Mouse (Mus musculus) limb, embryonic 10.5 days (tissue): Measurements from ENCODE around the gene Gm20662. TPM values are rescaled to one million over a fixed set of nuclear protein-coding genes. Genes with fewer than 3 reads are reported as not detected.
A peak's percentile ranks its signal among the peaks of the same experiment; 100 is the strongest.

Experiments
- DNase-seq: peaks from one replicate; pipeline ENCODE4 v3.0.0-alpha.2; 2017; ENCODE audit warnings: low spot score
- H3K27ac ChIP-seq: fragments of 300-500 bp; sonication (generic); 2 replicates; pipeline ENCODE4 v1.5.1; 2016; ENCODE audit warnings: mild to moderate bottlenecking
- H3K27me3 ChIP-seq: fragments of 300-500 bp; sonication (generic); 2 replicates; pipeline ENCODE4 v1.6.1; 2016; ENCODE audit warnings: low read depth, mild to moderate bottlenecking; ENCODE audit not compliant: poor library complexity, severe bottlenecking
- H3K36me3 ChIP-seq: fragments of 300-500 bp; sonication (generic); 2 replicates; pipeline ENCODE4 v1.6.1; 2016; ENCODE audit warnings: mild to moderate bottlenecking, moderate library complexity
- H3K4me1 ChIP-seq: fragments of 300-500 bp; sonication (generic); 2 replicates; pipeline ENCODE4 v1.6.1; 2016
- H3K4me3 ChIP-seq: fragments of 300-500 bp; sonication (generic); 2 replicates; pipeline ENCODE4 v1.5.1; 2016; ENCODE audit warnings: mild to moderate bottlenecking, moderate library complexity
- H3K9me3 ChIP-seq: fragments of 300-500 bp; sonication (generic); replicated peaks from 2 replicates; pipeline ENCODE4 v1.6.1; 2016; ENCODE audit warnings: mild to moderate bottlenecking
- WGBS: fragments of 180-500 bp; shearing (Covaris S2); methylation state at CpG from one replicate; pipeline ENCODE4 v1.1.7; 2016; 5-methylcytosine and 5-hydroxymethylcytosine counted together
- polyA plus RNA-seq: library from polyadenylated mRNA; unstranded; fragments of >200 nt; fragmentation: Nextera tagmentation; extraction: Ambion mirVana; gene quantifications from 2 replicates; pipeline ENCODE4 v1.2.1, GENCODE M21; 2016

The Gm20662 gene
- polyA plus RNA-seq, 1 experiment from 2014 or later: 0.93 TPM

GRCm38 (mm10) chr9:108069007-108069406 is 72.9 kb downstream of the Gm20662 start:
- no peaks in the 10 kb centered on the region for H3K27me3 ChIP-seq
- 89% methylated on average over 9 of the region's 9 CpGs for WGBS
- H3K36me3 ChIP-seq: peaks cover 74% of the 10 kb centered on the region
- H3K4me1 ChIP-seq: peaks cover 8% of the 10 kb centered on the region; the same call in 1 of the 2 replicates
- no peaks in the 10 kb centered on the region for H3K9me3 ChIP-seq
- no peak overlapping the region for H3K27ac ChIP-seq
- DNase-seq: no peak
- H3K4me3 ChIP-seq: no peak overlapping the region

- no peak overlapping the region for H3K27ac ChIP-seq
- 97% methylated on average over 7 of the region's 7 CpGs for WGBS
- peaks cover 8% of the 10 kb centered on the region; the same call in 1 of the 2 replicates for H3K4me1 ChIP-seq
- peaks cover 69% of the 10 kb centered on the region for H3K36me3 ChIP-seq
- no peaks in the 10 kb centered on the region for H3K9me3 ChIP-seq
- no peaks in the 10 kb centered on the region for H3K27me3 ChIP-seq
- DNase-seq: no peak
- no peak overlapping the region for H3K4me3 ChIP-seq
Observed at GRCm38 (mm10) chr9:108069529-108069928, 73.4 kb downstream of the Gm20662 start.

DNA sequence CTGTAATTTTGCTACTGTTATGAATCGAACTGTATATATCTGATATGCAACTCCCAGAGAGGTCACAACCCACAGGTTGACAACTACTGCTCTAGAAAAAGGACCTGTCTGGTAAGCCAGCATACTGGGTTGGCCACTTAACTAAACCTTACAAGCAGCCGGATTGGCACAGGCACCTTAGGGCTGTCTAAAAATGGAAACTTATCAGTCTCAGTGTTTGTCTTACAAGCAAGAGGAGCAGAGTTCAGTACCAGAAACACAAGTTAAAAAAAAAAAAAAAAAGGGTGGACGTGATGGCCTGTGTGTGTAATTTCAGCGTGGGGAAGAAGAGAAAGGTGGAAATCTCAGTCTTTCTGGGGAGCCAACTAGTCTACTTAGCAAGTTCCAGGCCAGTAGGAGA is 75.7 kb downstream of the Gm20662 start:
- WGBS: 93% methylated on average over 4 of the region's 4 CpGs
- Histone ChIP-seq H3K9me3 (no peaks in the 10 kb centered on the region), H3K36me3 (peaks cover 49% of the 10 kb centered on the region), H3K27ac (no peak overlapping the region), H3K27me3 (no peaks in the 10 kb centered on the region), H3K4me1 (peaks cover 8% of the 10 kb centered on the region; the same call in 1 of the 2 replicates), H3K4me3 (no peak overlapping the region)
- DNase-seq: no peak

DNA sequence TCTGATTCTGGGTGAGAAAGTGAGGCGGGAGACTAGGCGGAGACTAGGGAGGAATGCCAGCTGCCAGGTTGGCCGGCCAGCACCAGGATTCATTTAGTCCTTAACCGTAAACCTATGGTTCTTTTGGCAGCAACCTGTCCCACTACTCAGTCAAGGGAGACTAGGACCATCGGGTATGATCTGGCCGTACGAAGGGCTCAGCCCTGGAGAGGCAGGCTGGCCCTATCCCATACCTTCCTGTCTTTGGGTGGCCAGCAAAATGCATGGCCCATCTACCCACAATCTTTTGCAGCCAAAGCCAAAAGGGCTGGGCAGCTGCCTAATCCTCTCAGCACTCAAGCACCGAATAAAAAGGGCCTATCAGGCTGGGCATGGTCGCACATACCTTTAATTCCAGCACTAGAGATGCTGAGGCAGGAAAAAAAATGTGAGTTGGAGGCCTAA is 76.4 kb downstream of the Gm20662 start:
- H3K4me1 ChIP-seq: peaks cover 13% of the 10 kb centered on the region; the same call in 1 of the 2 replicates
- H3K4me3 ChIP-seq: no peak overlapping the region
- no peaks in the 10 kb centered on the region for H3K27me3 ChIP-seq
- no peak overlapping the region for H3K27ac ChIP-seq
- H3K9me3 ChIP-seq: no peaks in the 10 kb centered on the region
- no peak for DNase-seq
- peaks cover 43% of the 10 kb centered on the region for H3K36me3 ChIP-seq
- 55% methylated on average over 9 of the region's 9 CpGs for WGBS

GRCm38 (mm10) chr9:108073141-108073930 is 77.2 kb downstream of the Gm20662 start:
- DNase-seq: no peak

DNA sequence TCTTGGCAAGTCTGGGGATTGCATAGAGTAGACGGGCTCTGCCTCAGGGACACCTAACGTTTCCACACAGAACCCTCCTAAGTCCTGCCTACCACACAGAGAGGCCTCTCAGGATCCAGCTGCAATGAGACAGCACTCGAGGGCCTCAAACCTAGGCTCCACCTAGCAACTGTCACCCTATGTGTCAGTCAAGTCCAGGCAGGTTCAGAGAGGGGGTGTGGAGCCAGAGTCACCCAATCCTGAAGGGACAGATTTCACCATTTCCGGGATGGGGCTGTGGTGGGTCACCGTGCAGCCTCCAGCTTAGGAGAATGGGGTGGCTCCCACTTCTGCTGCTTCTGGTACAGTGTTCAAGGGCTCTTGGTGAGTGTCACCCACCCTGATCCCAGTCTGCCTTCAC is 84.0 kb downstream of the Gm20662 start, which contains the start of gene Mst1:
Mst1 (plus strand) TSS at position 269 of the 400 bp plus-strand sequence.
- Histone ChIP-seq H3K9me3 (no peaks in the 10 kb centered on the region), H3K4me3 (peak within 1 kb of the TSS; percentile 85), H3K4me1 (peaks cover 51% of the 10 kb centered on the region), H3K36me3 (peaks cover 16% of the 10 kb centered on the region), H3K27me3 (peaks cover 54% of the 10 kb centered on the region), H3K27ac (peak within 1 kb of the TSS; percentile 90)
- DNase-seq: no peak
- WGBS: 74% methylated on average over 5 of the region's 5 CpGs

More at GRCm38 (mm10) chr9:108073141-108073930, 77.2 kb downstream of the Gm20662 start:
- H3K9me3 ChIP-seq: no peaks in the 10 kb centered on the region
- no peak overlapping the region for H3K4me3 ChIP-seq
- H3K27me3 ChIP-seq: no peaks in the 10 kb centered on the region
- 64% methylated on average over 7 of the region's 7 CpGs for WGBS
- peaks cover 38% of the 10 kb centered on the region for H3K36me3 ChIP-seq
- H3K4me1 ChIP-seq: peaks cover 18% of the 10 kb centered on the region
- no peak overlapping the region for H3K27ac ChIP-seq

GRCm38 (mm10) chr9:108082549-108082948 is 86.4 kb downstream of the Gm20662 start:
- H3K27ac ChIP-seq: no peak overlapping the region

DNA sequence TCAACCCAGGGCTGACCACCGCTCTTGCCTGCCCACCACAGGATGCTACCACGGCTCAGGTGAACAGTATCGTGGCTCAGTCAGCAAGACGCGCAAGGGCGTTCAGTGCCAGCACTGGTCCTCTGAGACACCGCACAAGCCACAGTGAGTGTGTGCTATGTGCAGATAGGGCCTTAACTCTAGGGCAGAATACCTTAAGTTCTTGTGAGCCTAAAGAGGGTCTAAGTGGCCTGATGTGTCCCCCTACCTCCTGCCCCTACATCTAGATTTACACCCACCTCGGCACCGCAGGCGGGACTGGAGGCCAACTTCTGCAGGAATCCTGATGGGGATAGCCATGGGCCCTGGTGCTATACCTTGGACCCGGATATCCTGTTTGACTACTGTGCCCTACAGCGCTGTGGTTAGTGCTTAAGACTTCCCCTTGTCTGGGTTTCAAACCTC is 86.9 kb downstream of the Gm20662 start, which contains the start of gene Rnf123:
Rnf123 (minus strand) TSS at position 359 of the 444 bp plus-strand sequence.
- H3K36me3 ChIP-seq: peaks cover 45% of the 10 kb centered on the region
- no peak for DNase-seq
- no peak within 1 kb of the TSS for H3K27ac ChIP-seq
- peak within 1 kb of the TSS; percentile 29 for H3K4me3 ChIP-seq
- 33% methylated on average over 12 of the region's 12 CpGs for WGBS
- H3K9me3 ChIP-seq: no peaks in the 10 kb centered on the region
- H3K4me1 ChIP-seq: peaks cover 42% of the 10 kb centered on the region
- peaks cover 58% of the 10 kb centered on the region for H3K27me3 ChIP-seq

More at GRCm38 (mm10) chr9:108082549-108082948, 86.4 kb downstream of the Gm20662 start:
- WGBS: 4% methylated on average over 19 of the region's 19 CpGs
- no peak for DNase-seq
- Histone ChIP-seq H3K4me3 (peak overlapping the region; percentile 29), H3K9me3 (no peaks in the 10 kb centered on the region), H3K4me1 (peaks cover 46% of the 10 kb centered on the region), H3K36me3 (peaks cover 40% of the 10 kb centered on the region), H3K27me3 (peaks cover 58% of the 10 kb centered on the region)

DNA sequence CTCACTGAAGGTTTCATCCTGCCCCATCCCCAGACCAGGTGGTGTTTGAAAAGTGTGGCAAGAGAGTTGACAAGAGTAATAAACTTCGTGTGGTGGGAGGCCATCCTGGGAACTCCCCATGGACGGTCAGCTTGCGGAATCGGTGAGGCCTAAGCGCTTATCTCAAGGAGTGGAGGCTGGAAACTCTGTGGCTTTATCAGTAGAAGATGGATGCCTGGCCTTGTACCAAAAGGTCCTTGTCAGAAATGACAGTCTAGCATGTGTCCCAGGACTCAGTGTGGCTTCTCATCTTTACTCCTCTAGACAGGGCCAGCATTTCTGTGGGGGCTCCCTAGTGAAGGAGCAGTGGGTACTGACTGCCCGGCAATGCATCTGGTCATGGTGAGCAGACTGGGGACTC is 87.4 kb downstream of the Gm20662 start:
- H3K9me3 ChIP-seq: no peaks in the 10 kb centered on the region
- H3K4me1 ChIP-seq: peaks cover 36% of the 10 kb centered on the region
- H3K36me3 ChIP-seq: peaks cover 50% of the 10 kb centered on the region
- H3K27ac ChIP-seq: no peak overlapping the region
- no peak for DNase-seq
- WGBS: 80% methylated on average over 6 of the region's 6 CpGs
- H3K4me3 ChIP-seq: no peak overlapping the region
- peaks cover 58% of the 10 kb centered on the region for H3K27me3 ChIP-seq

GRCm38 (mm10) chr9:108085261-108085660 is 89.1 kb downstream of the Gm20662 start:
- 96% methylated on average over 4 of the region's 4 CpGs for WGBS
- no peak overlapping the region for H3K27ac ChIP-seq
- peaks cover 67% of the 10 kb centered on the region for H3K36me3 ChIP-seq

GRCm38 (mm10) chr9:108090611-108091120 is 94.5 kb downstream of the Gm20662 start:
- Histone ChIP-seq H3K27me3 (no peaks in the 10 kb centered on the region), H3K27ac (no peak overlapping the region), H3K4me3 (no peak overlapping the region), H3K36me3 (peaks cover 73% of the 10 kb centered on the region), H3K4me1 (peaks cover 26% of the 10 kb centered on the region), H3K9me3 (no peaks in the 10 kb centered on the region)
- DNase-seq: no peak
- WGBS: 95% methylated on average over 7 of the region's 7 CpGs

More at GRCm38 (mm10) chr9:108085261-108085660, 89.1 kb downstream of the Gm20662 start:
- Histone ChIP-seq H3K27me3 (peaks cover 53% of the 10 kb centered on the region), H3K4me1 (peaks cover 20% of the 10 kb centered on the region), H3K9me3 (no peaks in the 10 kb centered on the region), H3K4me3 (no peak overlapping the region)
- no peak for DNase-seq

- Histone ChIP-seq H3K27me3 (no peaks in the 10 kb centered on the region), H3K27ac (peak overlapping the region; percentile 89), H3K9me3 (no peaks in the 10 kb centered on the region), H3K4me3 (peak overlapping the region; percentile 96), H3K4me1 (peaks cover 30% of the 10 kb centered on the region), H3K36me3 (peaks cover 43% of the 10 kb centered on the region)
- WGBS: 70% methylated on average over 10 of the region's 10 CpGs
- no peak for DNase-seq
Observed at GRCm38 (mm10) chr9:108093586-108093985, 97.4 kb downstream of the Gm20662 start.
